Mouse (Mus musculus): ENCODE data around the gene Ap1g2. TPM values are rescaled to one million over a fixed set of nuclear protein-coding genes. Genes with fewer than 3 reads are reported as not detected.

The Ap1g2 gene
- total and polyA plus RNA-seq, 3 experiments = 21.9 to 30.3 (median 24.8) TPM

GRCm38 (mm10) chr14:55113975-55114645 lies 7.7 kb upstream of the Ap1g2 start:
- no peak for DNase-seq

- no peak for DNase-seq
Observed at GRCm38 (mm10) chr14:55113351-55113974, 7.1 kb upstream of the Ap1g2 start.

GRCm38 (mm10) chr14:55111720-55112119 lies 5.3 kb upstream of the Ap1g2 start:
- no peak for DNase-seq

- DNase-seq = no peak
Observed at GRCm38 (mm10) chr14:55110076-55110475, 3.7 kb upstream of the Ap1g2 start.

- DNase-seq = no peak
Observed at GRCm38 (mm10) chr14:55109048-55109873, 2.9 kb upstream of the Ap1g2 start.

GRCm38 (mm10) chr14:55108202-55108870 lies 1.9 kb upstream of the Ap1g2 start:
- DNase-seq = no peak

GRCm38 (mm10) chr14:55106990-55107389 lies 597 bp upstream of the Ap1g2 start:
- no peak for DNase-seq

GRCm38 (mm10) chr14:55105386-55105785 lies 1.0 kb downstream of the Ap1g2 start:
- no peak for DNase-seq

- no peak for DNase-seq
Observed at GRCm38 (mm10) chr14:55104365-55104764, 2.0 kb downstream of the Ap1g2 start.

- DNase-seq = no peak
Observed at GRCm38 (mm10) chr14:55102253-55102785, 4.1 kb downstream of the Ap1g2 start.

GRCm38 (mm10) chr14:55101592-55101991 lies 4.8 kb downstream of the Ap1g2 start:
- peak; percentile 63 for DNase-seq

- DNase-seq = no peak
Observed at GRCm38 (mm10) chr14:55098067-55098466, 8.3 kb downstream of the Ap1g2 start.

GRCm38 (mm10) chr14:55097646-55098045 lies 8.7 kb downstream of the Ap1g2 start:
- no peak for DNase-seq

GRCm38 (mm10) chr14:55096573-55097087 lies 9.8 kb downstream of the Ap1g2 start:
- no peak for DNase-seq

- no peak for DNase-seq
Observed at GRCm38 (mm10) chr14:55095671-55096070, 10.7 kb downstream of the Ap1g2 start.

GRCm38 (mm10) chr14:55095263-55095662 lies 11.1 kb downstream of the Ap1g2 start:
- DNase-seq = no peak

- DNase-seq = peak; percentile 89
Observed at GRCm38 (mm10) chr14:55094704-55095231, 11.6 kb downstream of the Ap1g2 start, which contains the start of gene Thtpa. Thtpa (plus strand) TSS chr14:55094784.

- DNase-seq = no peak
Observed at GRCm38 (mm10) chr14:55093927-55094326, 12.5 kb downstream of the Ap1g2 start.

- DNase-seq = peak; percentile 97
Observed at GRCm38 (mm10) chr14:55092011-55092577, 14.3 kb downstream of the Ap1g2 start, which contains the start of gene Zfhx2. Zfhx2 (minus strand) TSS chr14:55092324.

GRCm38 (mm10) chr14:55091209-55091865 lies 15.1 kb downstream of the Ap1g2 start:
- DNase-seq = peak; percentile 49

Measured in adrenal gland, adult 2 months (tissue).